ENCODE assay signal across 8 mouse cellular contexts in genomic region chr4:117484256-117485044, GRCm38 (mm10). TPM values are rescaled to one million over a fixed set of nuclear protein-coding genes. Genes with fewer than 3 reads are reported as not detected.
DNase-seq lines count a peak whose midpoint lies in the region; ATAC-seq lines count a peak whose summit lies in the region.

No protein-coding gene starts in this region.

- H3K9ac ChIP-seq in intestine, embryonic 14.5 days (ENCODE audit: low read length) = peak overlapping the region; percentile 2; the same call in 1 of the 2 replicates

- no peaks in the 10 kb centered on the region for H3K9me3 ChIP-seq in intestine, embryonic 14.5 days (ENCODE audit: control insufficient read depth, low read length)

- H3K27ac ChIP-seq in intestine, embryonic 14.5 days (ENCODE audit: low read depth) = no peak overlapping the region

- no peaks in the 10 kb centered on the region for H3K36me3 ChIP-seq in intestine, embryonic 14.5 days (ENCODE audit: control insufficient read depth, insufficient read depth, low read length)

- H3K27me3 ChIP-seq in intestine, embryonic 14.5 days (replicated peaks; ENCODE audit: control insufficient read depth, insufficient read depth, low read length) = peaks cover 60% of the 10 kb centered on the region

- under 1% methylated on average over 69 of the region's 69 CpGs for WGBS in intestine, embryonic 14.5 days

- peak overlapping the region; percentile 77 for H3K4me2 ChIP-seq in intestine, embryonic 14.5 days (ENCODE audit: low read length)

- peak; percentile 77 for ATAC-seq in frontal cortex, adult (ENCODE audit: low TSS enrichment)
- ATAC-seq in intestine, embryonic 14.5 days (replicated peaks; ENCODE audit: low FRiP score, low TSS enrichment, low read depth) = peak; percentile 54

- H3K4me3 ChIP-seq in intestine, embryonic 14.5 days (ENCODE audit: low read depth, low read length) = peak overlapping the region; percentile 38

- DNase-seq in spleen, postnatal 4 days (ENCODE audit: low spot score in 2 of 2) = peak; percentile 47 to 78
- DNase-seq in spleen, postnatal 14 days (ENCODE audit: low spot score in 2 of 2) = no peak
- peak; percentile 72 to 75 for DNase-seq in cerebellum, postnatal 14 days
- DNase-seq in intestine, embryonic 14.5 days (ENCODE audit: low spot score) = peak; percentile 70
- DNase-seq in liver = peak; percentile 50
- DNase-seq in neural tube, embryonic 10.5 days (ENCODE audit: extremely low spot score, low spot score) = peak; percentile 85
- DNase-seq in yolk sac, embryonic 10.5 days (ENCODE audit: low spot score) = peak; percentile 43

- 0 out of 2 replicates have a peak, but pooled peaks cover 6% of the 10 kb centered on the region for H3K4me1 ChIP-seq in intestine, embryonic 14.5 days (replicated peaks; ENCODE audit: control insufficient read depth, insufficient read depth, low read length)

RNA-seq across cellular contexts. Expression of gene Rnf220, which starts 12.4 kb away (rescaled TPM):
- 58.7 and 65.1 TPM in 2 replicates for polyA plus RNA-seq in intestine, embryonic 14.5 days (2014; fragmentation: Nextera tagmentation; extraction: Ambion mirVana)

Comparison
In these comparisons a context has a peak if more than half of its experiments do, and no peak if none do; other contexts are left out.
1. DNase-seq: peak in spleen, postnatal 4 days (2 of 2), cerebellum, postnatal 14 days (2 of 2), intestine, embryonic 14.5 days (single experiment), liver (single experiment), neural tube, embryonic 10.5 days (single experiment) and yolk sac, embryonic 10.5 days (single experiment); none in spleen, postnatal 14 days (0 of 2).